Mouse (Mus musculus): ENCODE data around the gene Nabp2.
A peak's percentile ranks its signal among the peaks of the same experiment; 100 is the strongest.

Nabp2 gene

DNA sequence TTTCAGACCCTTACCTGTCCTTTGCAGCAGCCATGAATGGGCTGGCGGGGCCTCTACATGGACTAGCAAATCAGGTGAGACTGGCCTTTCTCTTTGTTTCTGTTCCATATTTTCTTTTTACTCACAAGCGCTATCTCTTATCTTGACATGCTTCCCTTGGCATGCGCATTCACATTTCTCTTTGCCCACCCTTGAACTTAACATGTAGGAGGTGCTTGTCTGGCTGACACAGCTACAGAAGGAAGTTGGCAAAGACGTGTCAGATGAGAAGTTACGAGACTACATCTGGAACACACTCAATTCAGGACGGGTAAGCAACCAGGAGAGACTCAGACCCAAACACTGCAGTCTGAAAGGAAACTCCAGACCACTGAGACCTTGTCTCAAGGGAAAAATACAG lies 52.1 kb downstream of the Nabp2 start:
- DNase-seq (ENCODE audit: low spot score in 2 of 2) = no peak

DNA sequence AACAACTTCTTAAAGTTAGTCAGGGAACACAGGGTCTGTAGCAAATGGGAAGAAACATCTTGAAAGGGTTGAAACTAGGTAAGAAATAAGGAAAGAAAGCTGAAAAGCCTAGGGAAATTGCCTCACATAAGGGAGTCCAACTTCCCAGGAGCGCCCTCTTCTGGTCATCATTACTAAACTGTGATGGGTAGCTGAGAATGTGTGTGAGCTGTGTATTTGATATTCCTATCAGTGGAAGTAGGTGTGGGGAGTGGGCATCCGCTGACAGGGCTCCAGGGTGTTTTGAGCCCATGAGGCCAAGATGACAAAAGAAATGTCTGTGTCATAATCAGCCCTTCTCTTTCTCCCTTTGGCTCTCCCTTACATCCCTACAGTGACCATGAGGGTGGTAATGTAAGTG lies 52.5 kb downstream of the Nabp2 start:
- DNase-seq (ENCODE audit: low spot score in 2 of 2) = peak; percentile 57 to 65

Measured in right cerebral cortex, adult 2 months (tissue).